Mouse (Mus musculus) neural tube, embryonic 15.5 days (tissue): ENCODE measurements at regions not wholly inside any gene's neighbourhood (a gene's known extent, or its start where the extent isn't known, plus 50 kb on each side); places are given as distances from the start of the nearest gene placed in this dataset.

Experiments
- ATAC-seq: fragments of 200-750 bp; cut with Nextera tagmentation; 2 replicates; pipeline ENCODE4 v1.8.0; 2017; ENCODE audit warnings: mild to moderate bottlenecking, moderate TSS enrichment, moderate library complexity; ENCODE audit not compliant: low FRiP score
- H3K27ac ChIP-seq: fragments of 300-500 bp; sonication (generic); replicated peaks from 2 replicates; pipeline ENCODE4 v1.5.1; 2015; ENCODE audit warnings: mild to moderate bottlenecking, inconsistent platforms
- H3K27me3 ChIP-seq: fragments of 300-500 bp; sonication (generic); replicated peaks from 2 replicates; pipeline ENCODE4 v1.6.1; 2015; ENCODE audit warnings: inconsistent platforms
- H3K36me3 ChIP-seq: fragments of 300-500 bp; sonication (generic); 2 replicates; pipeline ENCODE4 v1.6.1; 2015; ENCODE audit warnings: inconsistent platforms
- H3K4me1 ChIP-seq: fragments of 300-500 bp; sonication (generic); 2 replicates; pipeline ENCODE4 v1.6.1; 2015; ENCODE audit warnings: inconsistent platforms
- H3K4me2 ChIP-seq: fragments of 300-500 bp; sonication (generic); 2 replicates; pipeline ENCODE4 v1.6.1; 2015; ENCODE audit warnings: inconsistent platforms, mild to moderate bottlenecking, moderate library complexity
- H3K4me3 ChIP-seq: fragments of 300-500 bp; sonication (generic); replicated peaks from 2 replicates; pipeline ENCODE4 v1.5.1; 2015; ENCODE audit warnings: mild to moderate bottlenecking, inconsistent platforms
- H3K9ac ChIP-seq: fragments of 300-500 bp; sonication (generic); replicated peaks from 2 replicates; pipeline ENCODE4 v1.6.1; 2015; ENCODE audit warnings: mild to moderate bottlenecking, inconsistent platforms
- H3K9me3 ChIP-seq: fragments of 300-500 bp; sonication (generic); replicated peaks from 2 replicates; pipeline ENCODE4 v1.6.1; 2016; ENCODE audit warnings: inconsistent platforms
- WGBS: fragments of 180-500 bp; shearing (Covaris S2); methylation state at CpG from one replicate; pipeline ENCODE4 v1.1.7; 2015; ENCODE audit warnings: mixed read lengths; 5-methylcytosine and 5-hydroxymethylcytosine counted together

- Histone ChIP-seq H3K4me2 (no peak overlapping the region), H3K4me3 (no peak overlapping the region), H3K27me3 (no peaks in the 10 kb centered on the region), H3K27ac (no peak overlapping the region), H3K9me3 (no peaks in the 10 kb centered on the region), H3K36me3 (no peaks in the 10 kb centered on the region), H3K4me1 (no peaks in the 10 kb centered on the region), H3K9ac (no peak overlapping the region)
- WGBS = 91% methylated on average over 2 of the region's 2 CpGs
- ATAC-seq = no peak
Measured at GRCm38 (mm10) chr3:42661956-42662355, 919.5 kb downstream of the D3Ertd751e start.

- 91% methylated on average over 2 of the region's 2 CpGs for WGBS
- no peaks in the 10 kb centered on the region for H3K27me3 ChIP-seq
Measured at GRCm38 (mm10) chr3:42676668-42677398, 934.4 kb downstream of the D3Ertd751e start.

GRCm38 (mm10) chr3:42694726-42695125 lies 952.3 kb downstream of the D3Ertd751e start:
- Histone ChIP-seq H3K9me3 (no peaks in the 10 kb centered on the region), H3K4me3 (no peak overlapping the region), H3K4me1 (no peaks in the 10 kb centered on the region), H3K9ac (no peak overlapping the region), H3K27me3 (no peaks in the 10 kb centered on the region), H3K27ac (no peak overlapping the region), H3K36me3 (no peaks in the 10 kb centered on the region), H3K4me2 (no peak overlapping the region)
- ATAC-seq = no peak
- WGBS = 70% methylated on average over 2 of the region's 2 CpGs

More at GRCm38 (mm10) chr3:42676668-42677398, 934.4 kb downstream of the D3Ertd751e start:
- Histone ChIP-seq H3K4me2 (no peak overlapping the region), H3K4me3 (no peak overlapping the region), H3K36me3 (no peaks in the 10 kb centered on the region), H3K4me1 (no peaks in the 10 kb centered on the region), H3K9ac (no peak overlapping the region), H3K27ac (no peak overlapping the region), H3K9me3 (no peaks in the 10 kb centered on the region)
- no peak for ATAC-seq

- WGBS = 48% methylated on average over 1 of the region's 1 CpGs
- H3K9ac ChIP-seq = no peak overlapping the region
- H3K36me3 ChIP-seq = no peaks in the 10 kb centered on the region
- H3K4me1 ChIP-seq = no peaks in the 10 kb centered on the region
- no peak for ATAC-seq
- H3K27me3 ChIP-seq = no peaks in the 10 kb centered on the region
- no peaks in the 10 kb centered on the region for H3K9me3 ChIP-seq
- no peak overlapping the region for H3K4me3 ChIP-seq
- H3K4me2 ChIP-seq = no peak overlapping the region
- H3K27ac ChIP-seq = no peak overlapping the region
Measured at GRCm38 (mm10) chr3:42738910-42739309, 996.5 kb downstream of the D3Ertd751e start.

- no peaks in the 10 kb centered on the region for H3K9me3 ChIP-seq
- H3K4me2 ChIP-seq = no peak overlapping the region
- H3K4me3 ChIP-seq = no peak overlapping the region
- H3K4me1 ChIP-seq = no peaks in the 10 kb centered on the region
- no peak overlapping the region for H3K9ac ChIP-seq
- no peak for ATAC-seq
- 89% methylated on average over 4 of the region's 4 CpGs for WGBS
- no peak overlapping the region for H3K27ac ChIP-seq
- no peaks in the 10 kb centered on the region for H3K36me3 ChIP-seq
- H3K27me3 ChIP-seq = no peaks in the 10 kb centered on the region
Measured at GRCm38 (mm10) chr3:42753130-42753529, 1010.7 kb downstream of the D3Ertd751e start.

- Histone ChIP-seq H3K4me1 (no peaks in the 10 kb centered on the region), H3K27me3 (no peaks in the 10 kb centered on the region), H3K4me3 (no peak overlapping the region), H3K36me3 (no peaks in the 10 kb centered on the region), H3K27ac (no peak overlapping the region), H3K9me3 (no peaks in the 10 kb centered on the region), H3K9ac (no peak overlapping the region), H3K4me2 (no peak overlapping the region)
- no peak for ATAC-seq
Measured at GRCm38 (mm10) chr3:42757335-42757734, 1014.9 kb downstream of the D3Ertd751e start.

- no peak overlapping the region for H3K27ac ChIP-seq
- no peaks in the 10 kb centered on the region for H3K9me3 ChIP-seq
- no peaks in the 10 kb centered on the region for H3K36me3 ChIP-seq
- H3K4me2 ChIP-seq = no peak overlapping the region
- H3K27me3 ChIP-seq = no peaks in the 10 kb centered on the region
- WGBS = 61% methylated on average over 1 of the region's 1 CpGs
- ATAC-seq = no peak
- H3K9ac ChIP-seq = no peak overlapping the region
- no peak overlapping the region for H3K4me3 ChIP-seq
- H3K4me1 ChIP-seq = no peaks in the 10 kb centered on the region
Measured at GRCm38 (mm10) chr3:42757830-42758385, 1015.5 kb downstream of the D3Ertd751e start.

GRCm38 (mm10) chr3:42762205-42762604 lies 1019.8 kb downstream of the D3Ertd751e start:
- Histone ChIP-seq H3K27me3 (no peaks in the 10 kb centered on the region), H3K4me3 (no peak overlapping the region), H3K4me2 (no peak overlapping the region), H3K9me3 (no peaks in the 10 kb centered on the region), H3K36me3 (no peaks in the 10 kb centered on the region), H3K4me1 (no peaks in the 10 kb centered on the region), H3K9ac (no peak overlapping the region), H3K27ac (no peak overlapping the region)
- ATAC-seq = no peak

GRCm38 (mm10) chr3:42783478-42783877 lies 1041.1 kb downstream of the D3Ertd751e start:
- Histone ChIP-seq H3K27ac (no peak overlapping the region), H3K9me3 (no peaks in the 10 kb centered on the region), H3K9ac (no peak overlapping the region), H3K36me3 (no peaks in the 10 kb centered on the region), H3K4me3 (no peak overlapping the region), H3K4me2 (no peak overlapping the region), H3K27me3 (no peaks in the 10 kb centered on the region), H3K4me1 (no peaks in the 10 kb centered on the region)
- ATAC-seq = no peak
- 95% methylated on average over 3 of the region's 3 CpGs for WGBS

- 81% methylated on average over 2 of the region's 2 CpGs for WGBS
- H3K4me2 ChIP-seq = no peak overlapping the region
- H3K9me3 ChIP-seq = no peaks in the 10 kb centered on the region
- H3K27ac ChIP-seq = no peak overlapping the region
- H3K9ac ChIP-seq = no peak overlapping the region
- H3K4me1 ChIP-seq = no peaks in the 10 kb centered on the region
- no peak for ATAC-seq
- no peaks in the 10 kb centered on the region for H3K36me3 ChIP-seq
- no peaks in the 10 kb centered on the region for H3K27me3 ChIP-seq
- H3K4me3 ChIP-seq = no peak overlapping the region
Measured at GRCm38 (mm10) chr3:42784203-42784602, 1041.8 kb downstream of the D3Ertd751e start.

GRCm38 (mm10) chr3:42790415-42790814 lies 1048.0 kb downstream of the D3Ertd751e start:
- Histone ChIP-seq H3K4me3 (no peak overlapping the region), H3K4me1 (no peaks in the 10 kb centered on the region), H3K36me3 (no peaks in the 10 kb centered on the region), H3K4me2 (no peak overlapping the region), H3K27me3 (no peaks in the 10 kb centered on the region), H3K27ac (no peak overlapping the region), H3K9me3 (no peaks in the 10 kb centered on the region), H3K9ac (no peak overlapping the region)
- no peak for ATAC-seq

GRCm38 (mm10) chr3:42791878-42792277 lies 1049.5 kb downstream of the D3Ertd751e start:
- no peak overlapping the region for H3K9ac ChIP-seq
- no peaks in the 10 kb centered on the region for H3K27me3 ChIP-seq
- no peaks in the 10 kb centered on the region for H3K4me1 ChIP-seq
- H3K27ac ChIP-seq = no peak overlapping the region
- no peaks in the 10 kb centered on the region for H3K9me3 ChIP-seq
- H3K4me2 ChIP-seq = no peak overlapping the region
- ATAC-seq = no peak
- H3K4me3 ChIP-seq = no peak overlapping the region
- no peaks in the 10 kb centered on the region for H3K36me3 ChIP-seq
